Mouse (Mus musculus): ENCODE results near the gene Olfr263. TPM values are rescaled to one million over a fixed set of nuclear protein-coding genes. Genes with fewer than 3 reads are reported as not detected.

Olfr263 gene
- polyA plus RNA-seq, 1 experiment from 2014 or later = not detected

DNA sequence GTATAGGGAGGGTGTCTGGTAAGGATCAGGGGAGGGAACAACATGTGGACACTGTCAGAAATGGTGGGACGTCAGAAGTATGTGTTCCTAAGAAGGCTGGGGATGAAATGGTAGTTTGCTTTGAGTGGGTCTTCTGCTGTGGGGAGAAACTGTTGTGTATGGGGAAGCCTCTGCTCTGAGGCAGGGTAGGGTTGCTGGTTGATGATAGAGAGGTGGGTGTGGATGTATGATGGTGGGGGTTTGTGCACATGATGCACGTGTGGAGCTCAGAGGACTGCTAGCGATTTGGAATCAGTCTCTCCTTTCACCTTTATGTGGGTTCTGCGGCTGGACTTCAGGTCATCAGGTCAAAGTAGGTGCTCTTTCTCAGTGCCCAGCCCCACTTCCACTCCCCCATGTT, 56.1 kb downstream of the Olfr263 start:
- Histone ChIP-seq H3K4me3 (ENCODE audit: low read length) (no peak overlapping the region), H3K36me3 (ENCODE audit: control insufficient read depth, insufficient read depth, low read length) (peaks cover 44% of the 10 kb centered on the region), H3K9me3 (ENCODE audit: control insufficient read depth, low read length) (no peaks in the 10 kb centered on the region), H3K4me1 (replicated peaks; ENCODE audit: control insufficient read depth, insufficient read depth, low read length) (peaks cover 10% of the 10 kb centered on the region), H3K27ac (ENCODE audit: low read length) (no peak overlapping the region), H3K4me2 (ENCODE audit: low read depth, low read length) (no peak overlapping the region), H3K27me3 (ENCODE audit: control insufficient read depth, insufficient read depth, low read depth, low read length) (no peaks in the 10 kb centered on the region), H3K9ac (ENCODE audit: low read length) (no peak overlapping the region)
- WGBS = 83% methylated on average over 4 of the region's 4 CpGs
- no peak for ATAC-seq (ENCODE audit: low read depth)

Other genes with a start within 250 kb of the Olfr263 start
- not detected in 2 replicates for gene Olfr1370, start 54.7 kb upstream of the Olfr263 start, polyA plus RNA-seq (2015; fragmentation: Nextera tagmentation; extraction: Ambion mirVana)
- gene Olfr1369-ps1, start 18.2 kb upstream of the Olfr263 start, polyA plus RNA-seq (2015; fragmentation: Nextera tagmentation; extraction: Ambion mirVana) = not detected in 2 replicates
- not detected in 2 replicates for gene Olfr1368, start 16.2 kb downstream of the Olfr263 start, polyA plus RNA-seq (2015; fragmentation: Nextera tagmentation; extraction: Ambion mirVana)
- gene Trim27, start 49.8 kb downstream of the Olfr263 start, polyA plus RNA-seq (2015; fragmentation: Nextera tagmentation; extraction: Ambion mirVana) = 105 and 108 TPM in 2 replicates
- not detected in 2 replicates for gene Gpx5, start 163.1 kb downstream of the Olfr263 start, polyA plus RNA-seq (2015; fragmentation: Nextera tagmentation; extraction: Ambion mirVana)
- not detected in 2 replicates for gene Gpx6, start 182.5 kb downstream of the Olfr263 start, polyA plus RNA-seq (2015; fragmentation: Nextera tagmentation; extraction: Ambion mirVana)
- gene Olfr1367, start 217.3 kb downstream of the Olfr263 start, polyA plus RNA-seq (2015; fragmentation: Nextera tagmentation; extraction: Ambion mirVana) = not detected in 2 replicates
- 11.5 and 11.7 TPM in 2 replicates for gene Zscan12, start 233.2 kb downstream of the Olfr263 start, polyA plus RNA-seq (2015; fragmentation: Nextera tagmentation; extraction: Ambion mirVana)